Mouse (Mus musculus): ENCODE data around the gene Tppp3. TPM values are rescaled to one million over a fixed set of nuclear protein-coding genes. Genes with fewer than 3 reads are reported as not detected.

Tppp3 gene
- polyA plus RNA-seq, 1 experiment from 2014 or later, result 1.4 TPM

DNA sequence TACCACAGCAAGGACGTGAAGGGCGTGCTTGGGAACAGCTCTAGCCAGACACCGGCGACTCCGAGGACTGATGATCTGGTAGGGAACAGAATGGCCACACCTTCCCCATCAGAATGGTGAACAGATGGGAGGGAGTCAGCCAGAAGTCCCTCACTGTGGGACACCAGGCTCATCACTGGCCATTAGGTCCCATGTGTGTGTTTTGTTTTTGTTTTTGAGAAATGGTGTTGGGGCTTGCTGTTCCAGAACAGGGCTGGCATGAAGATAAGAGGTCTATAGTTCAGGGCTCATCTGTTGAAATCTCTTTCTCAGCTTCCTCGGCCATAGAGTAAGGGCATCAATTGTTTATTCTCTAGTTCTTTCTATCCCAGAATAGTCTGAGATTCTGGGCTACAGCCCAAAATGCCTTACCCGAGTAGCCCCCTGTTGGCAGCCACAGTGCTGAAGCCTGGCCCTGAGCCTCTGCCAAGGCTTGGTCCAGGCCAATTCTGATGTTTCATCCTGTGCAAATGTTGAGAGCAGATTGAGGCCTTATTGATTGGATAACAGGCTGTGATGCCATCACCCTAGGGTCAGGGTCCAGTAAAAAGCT is 4.5 kb downstream of the Tppp3 start:
- no peak for TF ChIP-seq CTCF (IDR thresholded peaks at IDR 0.05; ENCODE audit: low read depth)
- no peak for TF ChIP-seq EP300 (IDR thresholded peaks at IDR 0.05; ENCODE audit: low read depth)
- H3K9me3 ChIP-seq (ENCODE audit: low read length), result no peaks in the 10 kb centered on the region
- WGBS (ENCODE audit: insufficient replicate concordance), result 76% methylated on average over 7 of the region's 7 CpGs
- ATAC-seq, result no peak
- no peak overlapping the region for H3K4me3 ChIP-seq (ENCODE audit: low read depth, low read length)
- no peak for DNase-seq
- H3K27me3 ChIP-seq (ENCODE audit: insufficient read depth, low read length), result peaks cover 15% of the 10 kb centered on the region
- no peak overlapping the region for H3K4me2 ChIP-seq (ENCODE audit: low read depth, low read length)
- H3K27ac ChIP-seq (ENCODE audit: low read depth), result no peak overlapping the region
- no peaks in the 10 kb centered on the region for H3K36me3 ChIP-seq (replicated peaks; ENCODE audit: insufficient read depth, low read length)
- H3K4me1 ChIP-seq (ENCODE audit: insufficient read depth), result peaks cover 14% of the 10 kb centered on the region
- H3K9ac ChIP-seq (replicated peaks), result no peak overlapping the region

DNA sequence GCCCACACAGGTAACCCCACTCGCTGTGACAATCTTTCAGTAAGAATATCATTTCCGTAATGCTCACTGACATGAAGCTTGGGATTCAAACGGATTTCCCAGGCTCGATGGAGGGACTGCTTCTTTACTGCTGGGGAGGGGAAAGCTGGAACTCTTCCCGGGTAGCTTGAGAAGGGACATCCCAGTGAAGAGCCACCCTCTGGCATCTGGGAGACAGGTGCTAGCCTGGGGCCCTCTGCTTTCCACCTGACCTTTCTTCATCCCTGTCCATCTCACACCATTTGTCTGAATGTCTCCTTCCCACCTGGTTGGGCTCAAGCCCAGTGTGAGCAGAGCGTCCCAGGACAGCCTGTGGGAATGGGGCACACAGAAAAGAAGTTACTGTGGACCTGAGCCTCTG is 5.1 kb downstream of the Tppp3 start:
- H3K27me3 ChIP-seq (ENCODE audit: insufficient read depth, low read length), result peaks cover 9% of the 10 kb centered on the region
- DNase-seq, result no peak

DNA sequence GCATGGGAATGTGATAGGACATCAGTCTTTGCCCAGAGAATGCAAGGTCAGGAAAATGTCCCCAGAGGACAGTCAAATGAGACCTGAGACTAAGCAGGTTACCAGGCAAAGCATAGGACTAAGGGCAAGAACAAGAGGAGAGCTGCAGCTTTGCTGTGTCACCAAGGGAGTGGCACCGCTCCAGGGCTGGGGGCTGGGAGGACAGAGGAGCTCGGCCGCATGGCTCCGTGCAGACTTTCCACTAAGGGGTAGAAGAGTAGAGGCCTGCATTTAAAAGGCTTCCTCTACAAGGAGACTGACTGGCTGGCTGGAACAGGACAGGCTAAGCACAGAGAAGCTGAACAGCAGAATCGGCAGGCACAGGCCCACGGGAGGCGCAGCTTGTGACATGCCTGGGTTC is 6.7 kb downstream of the Tppp3 start:
- H3K9me3 ChIP-seq (ENCODE audit: low read length), result no peaks in the 10 kb centered on the region
- no peak overlapping the region for H3K9ac ChIP-seq (replicated peaks)
- DNase-seq, result no peak
- no peaks in the 10 kb centered on the region for H3K27me3 ChIP-seq (ENCODE audit: insufficient read depth, low read length)
- TF ChIP-seq EP300 (IDR thresholded peaks at IDR 0.05; ENCODE audit: low read depth) (no peak), CTCF (IDR thresholded peaks at IDR 0.05; ENCODE audit: low read depth) (no peak)
- no peak overlapping the region for H3K4me2 ChIP-seq (ENCODE audit: low read depth, low read length)
- ATAC-seq, result no peak
- 82% methylated on average over 7 of the region's 7 CpGs for WGBS (ENCODE audit: insufficient replicate concordance)
- no peak overlapping the region for H3K27ac ChIP-seq (ENCODE audit: low read depth)
- H3K4me1 ChIP-seq (ENCODE audit: insufficient read depth), result no peaks in the 10 kb centered on the region
- no peaks in the 10 kb centered on the region for H3K36me3 ChIP-seq (replicated peaks; ENCODE audit: insufficient read depth, low read length)
- H3K4me3 ChIP-seq (ENCODE audit: low read depth, low read length), result no peak overlapping the region

More for the DNA sequence above, 5.1 kb downstream of the Tppp3 start:
- TF ChIP-seq CTCF (IDR thresholded peaks at IDR 0.05; ENCODE audit: low read depth) (no peak), EP300 (IDR thresholded peaks at IDR 0.05; ENCODE audit: low read depth) (no peak)
- 84% methylated on average over 6 of the region's 6 CpGs for WGBS (ENCODE audit: insufficient replicate concordance)
- Histone ChIP-seq H3K9me3 (ENCODE audit: low read length) (no peaks in the 10 kb centered on the region), H3K4me2 (ENCODE audit: low read depth, low read length) (no peak overlapping the region), H3K36me3 (replicated peaks; ENCODE audit: insufficient read depth, low read length) (no peaks in the 10 kb centered on the region), H3K27ac (ENCODE audit: low read depth) (no peak overlapping the region), H3K4me3 (ENCODE audit: low read depth, low read length) (no peak overlapping the region), H3K9ac (replicated peaks) (no peak overlapping the region), H3K4me1 (ENCODE audit: insufficient read depth) (peaks cover 13% of the 10 kb centered on the region)
- ATAC-seq, result no peak

DNA sequence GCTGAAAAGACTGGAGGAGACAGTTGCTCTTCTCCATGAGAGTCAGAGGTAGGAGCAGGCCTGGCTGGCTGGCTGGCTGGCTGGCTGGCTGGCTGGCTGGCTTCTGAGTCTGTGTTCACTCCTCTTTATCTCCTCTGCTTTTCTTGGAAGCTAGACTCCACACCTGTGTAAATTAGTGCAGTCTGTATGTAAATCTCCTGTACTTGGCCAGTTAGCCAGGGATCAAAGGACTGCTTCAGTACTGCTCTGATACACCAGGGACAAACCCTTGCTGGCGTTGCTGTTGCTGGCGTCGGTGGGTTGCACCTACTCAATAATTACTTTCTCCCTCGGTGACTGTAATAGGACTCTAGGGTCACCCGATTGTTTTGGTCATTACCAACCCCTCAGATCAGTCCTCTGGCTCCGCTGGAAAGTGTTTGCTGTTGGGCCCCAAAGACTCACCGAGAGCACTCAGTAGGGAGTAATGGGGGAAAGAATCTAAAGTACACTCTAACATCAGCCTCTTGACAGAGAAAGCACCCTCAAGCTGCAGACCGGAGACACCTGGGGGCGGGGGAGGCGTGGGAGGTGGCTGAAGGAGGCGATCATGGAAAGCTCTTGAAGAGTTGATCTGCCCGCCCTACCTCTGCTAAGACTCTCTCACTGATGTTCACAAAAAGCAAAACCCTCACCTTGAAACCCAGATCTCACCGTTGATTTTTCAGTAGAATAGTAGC is 10.1 kb downstream of the Tppp3 start:
- no peak overlapping the region for H3K9ac ChIP-seq (replicated peaks)
- no peaks in the 10 kb centered on the region for H3K27me3 ChIP-seq (ENCODE audit: insufficient read depth, low read length)
- H3K27ac ChIP-seq (ENCODE audit: low read depth), result no peak overlapping the region
- no peak overlapping the region for H3K4me2 ChIP-seq (ENCODE audit: low read depth, low read length)
- TF ChIP-seq EP300 (IDR thresholded peaks at IDR 0.05; ENCODE audit: low read depth) (no peak), CTCF (IDR thresholded peaks at IDR 0.05; ENCODE audit: low read depth) (no peak)
- H3K36me3 ChIP-seq (replicated peaks; ENCODE audit: insufficient read depth, low read length), result no peaks in the 10 kb centered on the region
- H3K4me1 ChIP-seq (ENCODE audit: insufficient read depth), result no peaks in the 10 kb centered on the region
- ATAC-seq (no peak), DNase-seq (no peak)
- no peak overlapping the region for H3K4me3 ChIP-seq (ENCODE audit: low read depth, low read length)
- H3K9me3 ChIP-seq (ENCODE audit: low read length), result no peaks in the 10 kb centered on the region
- WGBS (ENCODE audit: insufficient replicate concordance), result 57% methylated on average over 13 of the region's 13 CpGs

DNA sequence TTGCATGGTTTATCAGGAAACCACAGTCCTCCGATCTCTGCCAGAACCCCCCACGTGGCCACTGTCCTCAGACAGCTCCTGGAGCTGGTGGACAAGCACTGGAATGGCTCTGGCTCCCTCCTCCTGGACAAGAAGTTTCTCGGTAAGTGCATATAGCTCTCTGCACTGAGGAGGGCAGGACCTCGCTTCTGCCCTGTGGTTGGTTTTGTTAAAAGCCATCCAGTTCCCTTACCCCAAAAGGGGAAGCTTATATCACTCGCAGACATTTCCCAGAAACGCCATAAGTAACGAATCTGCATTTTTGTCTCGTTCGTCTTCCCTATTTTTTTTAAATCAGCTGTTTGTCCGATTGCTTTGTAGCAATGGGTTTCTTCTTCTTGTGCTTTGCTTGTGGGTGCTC is 16.1 kb downstream of the Tppp3 start:
- Histone ChIP-seq H3K36me3 (replicated peaks; ENCODE audit: insufficient read depth, low read length) (no peaks in the 10 kb centered on the region), H3K27ac (ENCODE audit: low read depth) (peak overlapping the region; percentile 49), H3K27me3 (ENCODE audit: insufficient read depth, low read length) (no peaks in the 10 kb centered on the region), H3K4me2 (ENCODE audit: low read depth, low read length) (peak overlapping the region; percentile 45), H3K4me3 (ENCODE audit: low read depth, low read length) (peak overlapping the region; percentile 13; the same call in 1 of the 2 replicates), H3K9ac (replicated peaks) (0 out of 2 replicates have a peak overlapping the region, but pooled peaks have one; percentile 35), H3K4me1 (ENCODE audit: insufficient read depth) (no peaks in the 10 kb centered on the region), H3K9me3 (ENCODE audit: low read length) (no peaks in the 10 kb centered on the region)
- WGBS (ENCODE audit: insufficient replicate concordance), result 16% methylated on average over 10 of the region's 10 CpGs
- no peak for TF ChIP-seq CTCF (IDR thresholded peaks at IDR 0.05; ENCODE audit: low read depth)
- 0 out of 2 replicates have a peak, but pooled peaks have one; percentile 8 for TF ChIP-seq EP300 (IDR thresholded peaks at IDR 0.05; ENCODE audit: low read depth)
- ATAC-seq (peak; percentile 38; the same call in 1 of the 2 replicates), DNase-seq (no peak)

DNA sequence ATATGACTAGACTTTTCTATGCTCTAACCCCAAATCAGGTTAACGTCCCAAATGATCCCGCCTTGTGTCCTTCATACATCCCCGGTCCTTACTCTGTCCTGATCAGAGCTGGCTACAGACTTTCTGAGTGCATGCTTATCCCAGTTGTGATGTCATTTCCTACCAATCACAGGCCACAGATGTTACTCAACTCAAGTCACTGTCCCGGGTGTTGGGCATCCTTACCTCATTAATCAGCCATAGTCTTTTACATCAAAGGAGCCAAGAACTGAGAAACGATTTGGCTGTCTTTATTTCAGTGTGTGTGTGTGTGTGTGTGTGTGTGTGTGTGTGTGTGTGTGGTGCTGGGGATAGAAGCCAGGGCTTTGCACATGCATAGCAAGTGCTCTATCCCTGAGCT is 17.2 kb downstream of the Tppp3 start:
- TF ChIP-seq EP300 (IDR thresholded peaks at IDR 0.05; ENCODE audit: low read depth) (no peak), CTCF (IDR thresholded peaks at IDR 0.05; ENCODE audit: low read depth) (no peak)
- H3K4me2 ChIP-seq (ENCODE audit: low read depth, low read length), result no peak overlapping the region
- no peak for ATAC-seq
- H3K27me3 ChIP-seq (ENCODE audit: insufficient read depth, low read length), result no peaks in the 10 kb centered on the region
- H3K36me3 ChIP-seq (replicated peaks; ENCODE audit: insufficient read depth, low read length), result no peaks in the 10 kb centered on the region
- H3K4me3 ChIP-seq (ENCODE audit: low read depth, low read length), result no peak overlapping the region
- DNase-seq, result no peak
- H3K4me1 ChIP-seq (ENCODE audit: insufficient read depth), result peaks cover 5% of the 10 kb centered on the region; the same call in 1 of the 2 replicates
- H3K27ac ChIP-seq (ENCODE audit: low read depth), result no peak overlapping the region
- no peaks in the 10 kb centered on the region for H3K9me3 ChIP-seq (ENCODE audit: low read length)
- WGBS (ENCODE audit: insufficient replicate concordance), result 53% methylated on average over 5 of the region's 5 CpGs
- H3K9ac ChIP-seq (replicated peaks), result no peak overlapping the region
